Mouse (Mus musculus): ENCODE results near the gene Olfr1317. TPM values are rescaled to one million over a fixed set of nuclear protein-coding genes. Genes with fewer than 3 reads are reported as not detected.

Gene Olfr1317
- not detected in 2 replicates for polyA plus RNA-seq (2012; rRNA removed)

GRCm38 (mm10) chr2:112140029-112140428, at the start of gene Olfr1317:
Gene Olfr1317, plus strand, starts transcription at chr2:112140329.
- no peak for DNase-seq
- H3K27me3 ChIP-seq (ENCODE audit: control insufficient read depth, insufficient read depth, low read length), result no peaks in the 10 kb centered on the region
- H3K4me1 ChIP-seq (ENCODE audit: control insufficient read depth, insufficient read depth, low read length), result no peaks in the 10 kb centered on the region
- no peak for TF ChIP-seq POLR2A (IDR thresholded peaks at IDR 0.05; ENCODE audit: borderline replicate concordance, insufficient read depth, low read length)
- no peak for TF ChIP-seq CTCF (IDR thresholded peaks at IDR 0.05; ENCODE audit: borderline replicate concordance, insufficient read depth, low read depth, low read length)
- H3K4me3 ChIP-seq (replicated peaks; ENCODE audit: insufficient read depth, low read depth, low read length), result no peak within 1 kb of the TSS
- 73% methylated on average over 2 of the region's 2 CpGs for WGBS
- H3K27ac ChIP-seq (ENCODE audit: insufficient read depth, low read length), result no peak within 1 kb of the TSS

GRCm38 (mm10) chr2:112096681-112097080, 43.4 kb upstream of the Olfr1317 start, which contains the start of gene Olfr1314:
Gene Olfr1314, minus strand, starts transcription at chr2:112096781.
- H3K4me1 ChIP-seq (ENCODE audit: control insufficient read depth, insufficient read depth, low read length), result no peaks in the 10 kb centered on the region
- TF ChIP-seq POLR2A (IDR thresholded peaks at IDR 0.05; ENCODE audit: borderline replicate concordance, insufficient read depth, low read length) (no peak), CTCF (IDR thresholded peaks at IDR 0.05; ENCODE audit: borderline replicate concordance, insufficient read depth, low read depth, low read length) (no peak)
- no peak for DNase-seq

GRCm38 (mm10) chr2:112115340-112115739, 24.8 kb upstream of the Olfr1317 start, which contains the start of gene Olfr1315-ps1:
Gene Olfr1315-ps1, minus strand, starts transcription at chr2:112115440.
- Histone ChIP-seq H3K27me3 (ENCODE audit: control insufficient read depth, insufficient read depth, low read length) (no peaks in the 10 kb centered on the region), H3K27ac (ENCODE audit: insufficient read depth, low read length) (no peak within 1 kb of the TSS), H3K4me1 (ENCODE audit: control insufficient read depth, insufficient read depth, low read length) (no peaks in the 10 kb centered on the region), H3K4me3 (replicated peaks; ENCODE audit: insufficient read depth, low read depth, low read length) (no peak within 1 kb of the TSS)
- no peak for DNase-seq
- TF ChIP-seq POLR2A (IDR thresholded peaks at IDR 0.05; ENCODE audit: borderline replicate concordance, insufficient read depth, low read length), result no peak
- TF ChIP-seq CTCF (IDR thresholded peaks at IDR 0.05; ENCODE audit: borderline replicate concordance, insufficient read depth, low read depth, low read length), result no peak
- 75% methylated on average over 1 of the region's 1 CpGs for WGBS

More at GRCm38 (mm10) chr2:112096681-112097080, 43.4 kb upstream of the Olfr1317 start, which contains the start of gene Olfr1314:
- Histone ChIP-seq H3K27me3 (ENCODE audit: control insufficient read depth, insufficient read depth, low read length) (no peaks in the 10 kb centered on the region), H3K27ac (ENCODE audit: insufficient read depth, low read length) (no peak within 1 kb of the TSS), H3K4me3 (replicated peaks; ENCODE audit: insufficient read depth, low read depth, low read length) (no peak within 1 kb of the TSS)

- no peak within 1 kb of the TSS for H3K27ac ChIP-seq (ENCODE audit: insufficient read depth, low read length)
- H3K4me3 ChIP-seq (replicated peaks; ENCODE audit: insufficient read depth, low read depth, low read length), result no peak within 1 kb of the TSS
- WGBS, result 87% methylated on average over 2 of the region's 2 CpGs
- no peaks in the 10 kb centered on the region for H3K4me1 ChIP-seq (ENCODE audit: control insufficient read depth, insufficient read depth, low read length)
- no peak for DNase-seq
- no peak for TF ChIP-seq POLR2A (IDR thresholded peaks at IDR 0.05; ENCODE audit: borderline replicate concordance, insufficient read depth, low read length)
- TF ChIP-seq CTCF (IDR thresholded peaks at IDR 0.05; ENCODE audit: borderline replicate concordance, insufficient read depth, low read depth, low read length), result no peak
- no peaks in the 10 kb centered on the region for H3K27me3 ChIP-seq (ENCODE audit: control insufficient read depth, insufficient read depth, low read length)
Measured at GRCm38 (mm10) chr2:112134877-112135276, 5.3 kb upstream of the Olfr1317 start, which contains the start of gene Olfr1316. Gene Olfr1316, minus strand, starts transcription at chr2:112134977.

GRCm38 (mm10) chr2:112153898-112154297, 13.8 kb downstream of the Olfr1317 start, which contains the start of gene Olfr1318:
Gene Olfr1318, plus strand, starts transcription at chr2:112154198.
- Histone ChIP-seq H3K27me3 (ENCODE audit: control insufficient read depth, insufficient read depth, low read length) (no peaks in the 10 kb centered on the region), H3K4me3 (replicated peaks; ENCODE audit: insufficient read depth, low read depth, low read length) (no peak within 1 kb of the TSS), H3K4me1 (ENCODE audit: control insufficient read depth, insufficient read depth, low read length) (no peaks in the 10 kb centered on the region), H3K27ac (ENCODE audit: insufficient read depth, low read length) (no peak within 1 kb of the TSS)
- DNase-seq, result no peak
- TF ChIP-seq POLR2A (IDR thresholded peaks at IDR 0.05; ENCODE audit: borderline replicate concordance, insufficient read depth, low read length) (no peak), CTCF (IDR thresholded peaks at IDR 0.05; ENCODE audit: borderline replicate concordance, insufficient read depth, low read depth, low read length) (no peak)

Other genes starting within 250 kb of the Olfr1317 start
- not detected in 2 replicates for gene Olfr1306, start 224.1 kb upstream of the Olfr1317 start, polyA plus RNA-seq (2012; rRNA removed)
- not detected in 2 replicates for gene Olfr1307, start 190.9 kb upstream of the Olfr1317 start, polyA plus RNA-seq (2012; rRNA removed)
- gene Olfr1308, start 175.4 kb upstream of the Olfr1317 start, polyA plus RNA-seq (2012; rRNA removed), result not detected in 2 replicates
- not detected in 2 replicates for gene Olfr1309, start 150.0 kb upstream of the Olfr1317 start, polyA plus RNA-seq (2012; rRNA removed)
- gene Olfr1310, start 127.6 kb upstream of the Olfr1317 start, polyA plus RNA-seq (2012; rRNA removed), result not detected in 2 replicates
- not detected in 2 replicates for gene Olfr1311, start 115.9 kb upstream of the Olfr1317 start, polyA plus RNA-seq (2012; rRNA removed)
- gene Olfr1312, start 90.1 kb upstream of the Olfr1317 start, polyA plus RNA-seq (2012; rRNA removed), result not detected in 2 replicates
- not detected in 2 replicates for gene Olfr1313, start 62.5 kb upstream of the Olfr1317 start, polyA plus RNA-seq (2012; rRNA removed)
- gene Olfr1314, start 43.5 kb upstream of the Olfr1317 start, polyA plus RNA-seq (2012; rRNA removed), result not detected in 2 replicates
- gene Olfr1315-ps1, start 24.9 kb upstream of the Olfr1317 start, polyA plus RNA-seq (2012; rRNA removed), result not detected in 2 replicates
- not detected in 2 replicates for gene Olfr1316, start 5.4 kb upstream of the Olfr1317 start, polyA plus RNA-seq (2012; rRNA removed)
- gene Olfr1318, start 13.9 kb downstream of the Olfr1317 start, polyA plus RNA-seq (2012; rRNA removed), result not detected in 2 replicates
- gene Lpcat4, start 99.1 kb downstream of the Olfr1317 start, polyA plus RNA-seq (2012; rRNA removed), result 219 and 231 TPM in 2 replicates
- not detected in 2 replicates for gene Nutm1, start 119.0 kb downstream of the Olfr1317 start, polyA plus RNA-seq (2012; rRNA removed)
- gene Nop10, start 121.6 kb downstream of the Olfr1317 start, polyA plus RNA-seq (2012; rRNA removed), result 99.7 and 104 TPM in 2 replicates
- gene Slc12a6, start 125.5 kb downstream of the Olfr1317 start, polyA plus RNA-seq (2012; rRNA removed), result 96.9 and 98.7 TPM in 2 replicates
- gene Gm21985, start 126.0 kb downstream of the Olfr1317 start, polyA plus RNA-seq (2012; rRNA removed), result 0.19 TPM in 1 of 2 replicates, not detected in the other
- 249 and 256 TPM in 2 replicates for gene Emc4, start 227.7 kb downstream of the Olfr1317 start, polyA plus RNA-seq (2012; rRNA removed)
- 10.7 and 11.3 TPM in 2 replicates for gene Katnbl1, start 238.9 kb downstream of the Olfr1317 start, polyA plus RNA-seq (2012; rRNA removed)